Mouse (Mus musculus): ENCODE results near the gene Morn1.

DNA sequence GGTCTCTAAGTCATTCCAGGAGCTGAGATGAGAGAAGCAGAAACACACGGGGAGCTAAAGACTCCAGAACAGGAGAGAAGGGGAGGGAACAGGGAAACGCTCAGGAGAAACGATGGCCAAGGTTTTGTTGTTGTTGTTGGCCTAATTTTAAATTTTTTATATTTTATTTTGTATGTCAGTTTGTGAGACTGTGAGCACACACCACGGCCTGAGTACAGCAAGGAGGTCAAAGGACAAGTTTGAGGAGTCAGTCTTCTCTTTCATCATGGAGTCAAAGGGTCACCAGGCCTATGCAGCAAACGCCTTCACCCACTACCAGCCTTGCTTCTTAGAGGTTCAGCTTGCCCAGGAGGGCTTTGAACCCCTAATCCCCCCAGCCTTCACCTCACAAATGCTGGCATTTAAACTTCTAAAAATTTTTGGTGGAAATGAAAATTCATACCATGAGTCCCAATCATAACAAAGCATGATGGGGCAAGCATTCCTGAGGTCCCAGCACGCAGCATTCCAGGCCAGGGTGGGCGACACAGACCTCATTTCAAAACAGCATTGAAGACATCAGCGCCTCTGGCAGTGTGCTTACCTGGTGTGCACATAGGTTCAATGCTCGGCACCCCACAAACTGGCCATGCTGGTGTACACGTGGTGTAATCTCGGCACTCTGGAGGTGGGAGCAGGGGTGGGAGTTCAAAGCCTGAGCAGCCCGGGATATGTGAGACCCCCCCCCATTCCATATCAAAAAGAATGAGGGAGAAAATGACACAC lies 53.1 kb downstream of the Morn1 start:
- TF ChIP-seq POLR2A (IDR thresholded peaks at IDR 0.05; ENCODE audit: borderline replicate concordance, extremely low read depth, insufficient read depth, insufficient read length, poor library complexity, severe bottlenecking) (no peak), CTCF (IDR thresholded peaks at IDR 0.05; ENCODE audit: borderline replicate concordance, extremely low read depth, insufficient read depth, insufficient read length) (no peak)

Data from brain, embryonic 14.5 days (tissue).